Mouse (Mus musculus): ENCODE data around the gene Gm17018. TPM values are rescaled to one million over a fixed set of nuclear protein-coding genes. Genes with fewer than 3 reads are reported as not detected.
"Not testable (repeated sequence)": the region's sequence is repeated elsewhere in the genome, so short reads cannot be mapped to it uniquely, and the experiment has no call there.

Gm17018 gene
- polyA plus RNA-seq (2015; fragmentation: Nextera tagmentation; extraction: Ambion mirVana): 49.5 and 54.3 TPM in 2 replicates

DNA sequence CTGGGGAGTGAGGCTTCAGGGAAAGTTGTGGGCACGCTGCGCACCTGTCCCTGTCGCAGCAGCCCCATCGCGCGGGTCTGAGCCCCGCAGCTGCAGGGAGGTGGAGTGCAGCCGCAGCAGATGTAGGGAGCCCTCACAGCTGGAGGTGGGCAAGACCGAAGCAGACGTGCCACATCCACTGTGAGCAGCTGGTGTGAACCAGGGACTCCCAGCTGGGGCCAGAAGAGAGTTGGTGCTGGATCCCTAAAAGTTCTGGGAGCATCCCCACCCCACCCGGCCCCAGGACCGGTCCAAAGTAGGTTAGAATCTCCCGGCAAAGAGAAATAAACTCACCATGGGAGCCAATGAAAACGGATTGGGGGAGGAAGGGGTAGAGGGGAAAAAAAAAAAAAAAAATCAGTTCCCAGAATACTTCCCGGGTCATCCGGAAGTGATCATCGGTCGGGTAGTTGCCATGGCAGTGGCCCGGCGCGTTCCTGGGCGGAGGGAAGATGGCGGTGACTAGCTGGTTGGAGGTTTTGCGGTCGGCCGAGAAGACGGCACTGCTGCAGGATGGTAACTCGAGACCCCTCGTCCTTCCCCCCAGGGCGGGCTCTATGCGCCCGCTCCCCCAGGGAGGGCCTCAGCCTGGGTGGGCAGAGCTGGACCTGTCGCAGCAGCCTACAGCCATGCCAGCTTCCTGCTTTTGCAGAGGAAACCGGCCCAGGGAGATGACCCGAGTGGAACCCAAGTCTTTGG, at the start of gene Gm17018, which contains the start of gene Poll:
Gene Gm17018, plus strand, starts transcription at position 463 of the 738 bp plus-strand sequence.
Gene Poll, minus strand, starts transcription at position 379 of the 738 bp plus-strand sequence.
- peak; percentile 89 for DNase-seq (ENCODE audit: low spot score)

DNA sequence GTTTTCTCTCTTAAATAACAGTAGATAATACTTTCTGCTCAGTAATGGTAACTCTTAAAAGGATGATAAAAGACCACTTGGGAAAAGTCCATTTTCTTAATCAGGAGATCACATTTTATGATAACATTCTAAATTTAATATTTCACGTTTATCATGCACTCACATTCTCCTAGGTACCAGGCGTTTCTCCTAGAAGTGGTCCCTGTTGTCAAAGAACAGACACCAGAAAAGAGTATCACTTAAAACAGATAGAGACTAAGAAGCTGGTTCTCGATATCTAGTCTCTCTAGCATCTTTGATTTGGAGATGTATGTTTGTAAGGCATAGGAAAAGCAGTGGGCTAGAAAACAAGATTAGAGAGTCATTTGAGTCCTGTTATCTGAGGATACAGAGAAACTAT, 49.7 kb upstream of the Gm17018 start:
- DNase-seq (ENCODE audit: low spot score): no peak

DNA sequence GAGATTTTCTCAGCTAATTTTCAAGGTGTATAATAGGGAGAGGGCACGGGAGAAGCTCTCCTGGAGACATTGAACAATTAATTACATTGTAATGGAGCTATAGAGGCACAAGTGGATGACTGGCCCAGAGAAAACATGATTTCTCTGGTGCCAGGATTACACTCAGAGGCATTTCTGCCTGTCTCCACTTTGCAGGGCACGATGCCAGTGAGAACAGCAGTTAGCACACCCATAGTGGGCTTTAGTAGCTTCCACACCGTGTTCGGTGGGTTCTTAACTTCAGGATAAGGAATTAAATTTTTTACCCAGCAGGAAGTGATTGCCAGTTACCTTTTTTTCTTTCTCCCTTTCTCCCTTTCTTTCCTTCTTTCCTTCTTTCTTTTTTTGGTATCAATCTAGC, 49.0 kb upstream of the Gm17018 start:
- DNase-seq (ENCODE audit: low spot score): no peak

DNA sequence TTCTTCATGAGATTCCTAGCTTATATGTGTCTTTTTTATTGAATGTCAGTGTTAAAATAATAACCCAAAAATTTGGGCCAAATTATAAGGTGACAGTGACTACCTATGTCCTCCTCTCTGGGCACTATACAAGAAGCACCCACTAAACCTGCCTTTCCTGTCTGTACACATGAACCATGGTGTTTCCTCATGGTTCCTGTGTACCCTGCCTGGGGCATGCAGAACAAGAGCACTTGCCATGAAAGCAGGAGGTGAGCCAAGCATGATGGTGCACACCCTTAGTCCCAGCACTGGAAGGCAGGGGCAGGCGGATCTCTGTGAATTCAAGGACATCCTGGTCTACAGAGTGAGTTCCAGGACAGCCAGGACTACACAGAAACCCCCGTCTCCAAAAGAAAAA, 45.1 kb upstream of the Gm17018 start:
- DNase-seq (ENCODE audit: low spot score): no peak

DNA sequence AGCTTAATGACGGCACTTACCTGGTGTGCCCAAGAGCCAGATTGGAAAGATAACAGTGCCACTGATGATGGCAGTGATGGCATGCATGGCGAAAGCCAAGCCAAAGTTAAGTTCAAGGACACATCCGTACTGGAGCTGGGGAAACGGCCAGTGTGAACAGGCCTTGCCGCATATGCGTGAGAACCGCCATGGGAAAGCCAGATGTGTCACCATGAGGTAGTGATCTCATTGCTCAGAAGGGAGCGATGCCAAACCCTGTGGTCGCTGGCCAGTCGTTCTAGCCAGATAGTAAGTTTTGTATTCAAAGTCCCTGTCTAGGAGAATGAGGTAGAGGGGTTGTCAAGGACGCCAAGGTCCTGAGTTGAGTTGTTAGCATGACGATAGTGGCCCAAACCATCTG, 44.2 kb upstream of the Gm17018 start:
- no peak for DNase-seq (ENCODE audit: low spot score)

DNA sequence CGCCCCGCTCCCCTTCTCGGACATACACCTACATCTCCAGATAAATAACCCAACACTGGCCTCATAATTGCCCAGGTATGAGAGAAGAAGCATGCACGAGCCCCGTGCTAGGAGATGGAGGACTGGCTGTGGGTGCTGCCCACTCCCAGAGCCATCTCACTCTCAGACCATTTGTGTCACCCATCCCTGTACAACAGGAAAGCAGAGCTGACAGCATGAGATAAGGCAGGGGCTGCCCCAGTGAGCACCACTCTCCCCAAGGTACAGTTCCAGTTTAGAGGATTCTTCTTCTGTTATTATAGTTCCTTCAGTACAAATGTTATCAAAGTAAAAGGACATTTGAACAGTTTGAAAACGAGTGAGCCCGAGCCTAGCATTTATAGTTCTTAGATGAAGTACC, 33.0 kb upstream of the Gm17018 start:
- DNase-seq (ENCODE audit: low spot score): no peak

DNA sequence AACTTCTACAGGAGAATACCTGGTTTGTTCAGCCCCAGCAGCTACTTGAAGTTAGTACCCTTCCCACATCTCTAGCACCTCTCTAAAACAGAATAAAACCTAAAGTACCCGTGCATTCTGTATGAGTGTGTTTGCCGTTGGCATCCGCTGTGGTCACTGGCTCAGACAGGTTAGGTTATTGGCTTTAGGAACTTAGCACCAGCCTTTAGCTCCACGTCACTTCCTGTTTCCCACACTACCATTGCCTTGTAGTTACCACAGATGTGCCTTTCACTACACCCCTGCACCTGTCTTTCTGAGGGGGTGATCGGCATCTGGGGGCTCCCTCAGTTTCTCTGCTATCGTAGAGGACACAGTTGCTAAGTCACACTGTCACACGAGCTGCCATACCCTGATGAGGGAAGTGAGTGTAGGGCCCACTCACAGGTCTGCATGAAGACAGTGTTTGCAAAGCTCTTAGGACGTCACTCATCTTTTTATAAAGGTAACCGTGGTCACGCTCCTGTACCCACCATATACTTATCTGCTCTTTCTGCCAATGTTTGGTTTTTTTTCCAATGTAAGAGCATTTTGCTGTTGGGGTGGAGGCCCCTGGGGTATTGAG, 32.4 kb upstream of the Gm17018 start:
- peak; percentile 90 for DNase-seq (ENCODE audit: low spot score)

DNA sequence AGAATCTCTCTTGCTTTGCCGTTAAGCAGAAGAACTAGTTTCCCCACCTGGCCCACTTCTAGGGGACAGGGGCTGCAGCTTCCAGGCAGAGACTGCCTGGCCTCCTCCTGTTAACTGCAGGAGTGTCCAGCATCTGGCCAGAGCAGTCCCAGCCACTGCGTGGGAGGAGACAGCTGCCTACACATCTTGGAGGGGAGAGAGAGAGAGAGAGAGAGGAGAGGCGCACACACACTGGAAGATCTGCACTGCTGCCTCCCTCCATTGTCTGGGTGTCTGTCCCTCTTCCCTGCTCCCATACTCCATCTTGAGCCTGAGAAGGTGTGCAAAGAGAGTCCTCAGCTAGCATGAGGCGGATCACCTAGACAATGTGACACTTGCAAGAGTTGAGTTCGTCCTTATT, 31.1 kb upstream of the Gm17018 start:
- no peak for DNase-seq (ENCODE audit: low spot score)

DNA sequence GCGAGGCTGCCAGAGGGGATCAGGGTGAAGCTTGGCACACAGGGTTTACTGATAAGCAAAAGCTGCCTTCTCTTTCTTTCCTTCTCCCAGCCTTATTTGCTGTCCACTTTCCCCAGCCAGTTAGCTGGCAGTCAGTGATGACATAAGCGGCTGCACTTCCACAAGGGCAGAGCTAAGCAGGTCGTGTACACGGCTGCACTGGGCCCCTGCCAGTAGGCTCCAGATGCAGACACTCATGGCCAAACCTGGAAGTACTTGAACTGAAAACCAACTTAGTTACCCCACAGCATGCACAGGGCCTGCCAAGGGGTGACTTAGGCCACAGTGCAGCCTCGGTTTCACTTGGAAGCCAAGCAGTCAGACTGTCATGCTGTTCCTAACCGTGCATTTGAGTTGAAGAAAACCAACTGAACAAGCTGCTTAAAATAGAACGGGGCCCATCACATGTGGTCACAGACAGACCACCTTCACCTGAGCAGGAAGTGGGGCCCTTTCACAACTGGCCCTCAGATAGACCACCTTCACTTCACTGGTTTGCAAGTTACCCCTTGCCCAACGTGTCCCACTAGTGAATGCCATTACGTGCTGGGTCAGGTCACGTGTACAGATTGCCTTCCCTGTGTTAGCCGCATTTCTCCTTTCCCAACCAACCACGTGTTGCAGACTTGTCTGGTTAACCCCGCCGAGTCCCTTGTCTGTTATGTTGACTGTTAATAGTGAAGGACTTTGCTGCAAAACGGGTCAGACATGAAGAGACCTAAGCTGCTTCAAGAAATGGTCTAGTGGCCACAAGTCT, 30.0 kb upstream of the Gm17018 start:
- DNase-seq (ENCODE audit: low spot score): peak; percentile 56

DNA sequence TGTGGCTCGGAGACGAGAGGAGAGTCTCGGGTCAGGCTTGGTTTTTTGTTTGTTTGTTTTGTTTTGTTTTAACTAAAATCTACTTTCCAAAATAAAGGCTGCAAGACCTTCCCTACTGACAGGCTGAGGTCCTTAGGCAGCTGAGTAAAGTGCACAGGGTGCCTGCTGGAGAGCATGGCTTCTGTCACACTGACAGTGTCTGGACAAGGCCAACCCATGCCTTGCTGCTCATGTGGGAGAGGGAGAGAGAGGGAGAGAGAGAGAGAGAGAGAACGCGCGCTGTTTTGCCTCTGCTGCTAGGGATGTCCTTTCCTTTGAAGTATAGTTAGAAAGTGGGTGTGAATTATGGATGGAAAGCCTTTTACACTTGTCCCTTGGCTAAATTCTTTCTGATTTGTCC, 28.9 kb upstream of the Gm17018 start:
- no peak for DNase-seq (ENCODE audit: low spot score)

DNA sequence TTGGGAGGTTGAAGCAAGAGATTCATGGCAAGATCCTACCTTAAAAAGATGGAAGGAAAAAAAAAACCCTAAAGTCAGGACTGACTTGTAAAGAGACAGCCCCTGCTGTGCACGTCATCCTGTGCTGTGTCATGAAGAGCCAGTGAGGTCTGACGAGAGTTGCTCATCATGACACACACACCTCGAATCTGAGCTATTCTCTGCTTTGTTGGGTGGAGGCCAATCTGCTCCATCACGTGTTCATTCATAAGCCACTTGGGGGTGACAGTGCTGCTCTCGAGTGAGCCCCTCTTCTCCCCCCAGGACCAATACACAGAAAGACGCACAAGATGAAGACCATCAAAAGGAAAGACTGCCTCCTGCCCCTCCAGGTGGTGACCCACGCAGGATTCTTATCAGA, 26.8 kb upstream of the Gm17018 start:
- DNase-seq (ENCODE audit: low spot score): no peak

DNA sequence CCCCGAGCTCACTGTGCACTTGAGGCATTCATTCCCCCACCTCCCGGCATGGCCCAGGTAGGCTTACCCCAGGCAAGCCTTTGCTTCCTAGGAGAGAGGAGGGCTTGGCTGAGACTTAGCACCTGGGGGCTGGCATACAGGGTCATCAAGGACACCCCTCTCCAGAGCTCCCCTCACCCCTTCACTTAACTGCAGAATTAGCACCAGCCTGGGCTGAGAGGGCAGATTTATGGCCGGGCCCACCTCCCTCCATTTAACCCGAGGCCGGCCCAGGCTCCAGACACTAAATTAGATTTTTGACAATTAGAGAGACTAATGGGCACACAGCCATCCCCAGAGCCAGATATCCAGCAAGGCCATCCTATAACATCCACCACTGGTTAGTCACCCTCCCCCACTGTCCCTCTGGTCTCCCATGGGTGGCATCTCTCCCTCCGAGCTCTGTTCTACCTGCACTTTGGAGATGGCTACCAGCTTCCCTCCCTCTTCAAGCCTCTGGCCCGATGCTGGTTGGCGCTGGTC, 25.1 kb upstream of the Gm17018 start:
- no peak for DNase-seq (ENCODE audit: low spot score)

DNA sequence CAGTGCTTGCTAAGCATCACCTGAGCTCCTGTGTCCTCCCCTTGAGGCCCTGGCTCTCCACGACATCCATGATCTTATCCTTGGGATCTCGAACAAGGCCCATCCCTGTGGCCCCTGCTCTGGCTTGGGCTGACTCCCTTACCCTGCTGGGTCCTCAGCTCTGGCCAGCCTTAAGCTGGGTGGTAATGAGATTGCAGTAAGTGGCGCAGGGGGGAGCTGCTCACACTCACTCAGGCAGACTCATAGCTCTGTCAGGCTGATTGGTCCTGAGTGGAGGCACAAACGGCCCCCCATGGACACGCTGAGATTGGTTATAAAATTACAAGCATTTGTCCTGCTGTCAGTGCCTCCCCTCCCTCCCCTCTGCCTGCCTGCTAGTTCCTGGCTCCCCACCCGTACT, 24.5 kb upstream of the Gm17018 start:
- no peak for DNase-seq (ENCODE audit: low spot score)

DNA sequence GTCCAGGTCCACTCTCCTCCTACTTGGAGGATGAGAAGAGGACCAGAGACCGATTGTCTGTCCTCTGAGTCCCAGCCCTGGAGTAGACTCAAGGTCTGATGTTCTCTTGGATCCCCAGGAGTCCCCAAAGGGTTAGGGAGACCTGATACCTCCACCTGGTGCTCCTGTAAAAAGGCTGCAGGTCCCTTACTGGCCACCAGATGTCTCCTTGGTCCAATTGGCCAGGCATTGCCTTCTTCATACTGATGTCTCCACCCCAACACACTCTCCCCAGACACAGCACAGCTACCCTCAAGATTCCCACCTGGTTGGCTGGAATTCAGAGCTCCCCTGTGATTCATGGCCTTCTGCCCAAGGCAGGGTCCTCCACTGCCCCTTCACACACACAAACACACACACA, 22.9 kb upstream of the Gm17018 start:
- DNase-seq (ENCODE audit: low spot score): peak; percentile 60

DNA sequence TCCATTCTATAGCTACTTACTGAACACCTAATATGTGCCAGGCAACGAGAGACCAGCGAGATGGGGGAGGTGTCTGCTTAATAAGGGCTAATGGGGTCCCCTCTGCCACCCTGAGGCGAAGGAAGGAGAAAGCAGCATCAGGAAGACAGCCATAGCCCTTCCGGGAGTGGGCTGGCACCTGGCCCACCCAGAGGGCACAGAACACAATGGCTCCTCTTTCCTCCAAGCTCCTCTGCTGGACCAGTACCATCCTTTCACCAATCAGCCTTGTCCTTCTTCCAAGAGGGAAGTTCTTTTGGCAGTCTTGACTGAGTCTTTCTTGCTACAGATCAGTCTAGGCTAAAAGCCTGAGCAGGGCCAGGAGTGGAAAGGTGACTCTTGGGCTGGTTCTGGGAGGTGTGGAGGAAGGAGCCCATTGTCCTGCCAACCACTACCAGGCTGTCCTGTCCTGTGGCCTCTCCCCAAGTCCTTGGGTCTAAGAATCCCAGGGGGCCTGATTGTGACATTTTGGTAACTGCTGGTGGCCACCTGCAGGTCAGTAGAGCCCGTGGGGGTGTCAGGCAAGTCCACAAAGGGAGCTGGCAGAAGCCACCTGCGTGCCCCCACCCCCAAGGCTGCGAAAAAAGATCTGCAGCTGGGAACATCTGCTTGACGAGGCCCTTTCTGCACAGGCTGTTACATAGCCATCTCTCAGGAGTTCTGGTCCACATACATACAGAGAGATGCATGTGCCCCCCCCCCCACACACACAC, 19.6 kb upstream of the Gm17018 start:
- DNase-seq (ENCODE audit: low spot score): peak; percentile 55

DNA sequence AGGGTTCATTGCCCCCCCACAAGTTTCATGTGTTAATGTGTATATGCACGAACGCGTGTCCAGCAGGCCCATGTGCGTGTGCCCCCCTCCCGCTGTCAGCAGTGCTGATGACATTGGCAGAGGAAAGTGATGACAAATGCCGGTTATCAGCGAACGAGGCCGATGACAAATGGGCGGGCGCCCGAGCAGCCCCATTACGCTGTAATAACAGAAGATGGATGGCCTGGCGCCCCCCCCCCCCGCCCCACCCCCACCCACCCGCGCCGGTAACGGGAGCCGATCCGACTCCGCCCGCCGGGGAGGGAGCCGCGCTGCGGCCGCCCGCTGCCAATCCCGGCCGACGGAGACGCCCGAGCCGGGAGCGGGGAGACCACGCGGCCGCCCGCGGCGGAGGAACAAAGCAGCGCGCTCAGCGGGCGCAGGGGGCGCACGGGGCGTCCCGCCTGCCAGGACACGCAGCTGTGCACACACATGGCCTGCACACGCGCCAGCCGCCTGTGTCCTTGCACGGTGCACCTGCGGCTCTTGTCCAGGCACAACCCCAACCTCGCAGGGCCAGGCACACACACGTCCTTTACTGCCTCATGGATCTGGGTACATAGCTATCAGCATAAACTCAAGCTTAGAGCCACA, 18.9 kb upstream of the Gm17018 start:
- DNase-seq (ENCODE audit: low spot score): peak; percentile 69

DNA sequence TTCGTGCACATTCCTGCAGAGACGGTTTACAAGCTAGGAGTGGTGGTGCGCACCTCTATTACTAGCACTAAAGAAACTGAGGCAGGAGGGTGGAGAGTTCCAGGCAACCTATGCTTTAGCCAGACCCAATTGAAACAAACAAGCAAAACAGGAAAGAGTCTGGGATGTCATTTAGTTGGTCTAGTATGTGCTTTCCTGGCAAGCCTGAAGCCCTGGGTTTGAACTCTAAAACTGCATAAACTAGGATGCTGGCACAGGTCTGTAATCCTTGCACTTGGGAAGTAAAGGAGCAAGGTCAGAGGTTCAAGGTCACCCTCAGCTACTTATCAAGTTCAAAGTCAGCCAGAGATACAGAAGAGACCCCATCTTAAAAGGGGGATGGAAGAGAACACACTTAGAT, 18.4 kb upstream of the Gm17018 start:
- no peak for DNase-seq (ENCODE audit: low spot score)

DNA sequence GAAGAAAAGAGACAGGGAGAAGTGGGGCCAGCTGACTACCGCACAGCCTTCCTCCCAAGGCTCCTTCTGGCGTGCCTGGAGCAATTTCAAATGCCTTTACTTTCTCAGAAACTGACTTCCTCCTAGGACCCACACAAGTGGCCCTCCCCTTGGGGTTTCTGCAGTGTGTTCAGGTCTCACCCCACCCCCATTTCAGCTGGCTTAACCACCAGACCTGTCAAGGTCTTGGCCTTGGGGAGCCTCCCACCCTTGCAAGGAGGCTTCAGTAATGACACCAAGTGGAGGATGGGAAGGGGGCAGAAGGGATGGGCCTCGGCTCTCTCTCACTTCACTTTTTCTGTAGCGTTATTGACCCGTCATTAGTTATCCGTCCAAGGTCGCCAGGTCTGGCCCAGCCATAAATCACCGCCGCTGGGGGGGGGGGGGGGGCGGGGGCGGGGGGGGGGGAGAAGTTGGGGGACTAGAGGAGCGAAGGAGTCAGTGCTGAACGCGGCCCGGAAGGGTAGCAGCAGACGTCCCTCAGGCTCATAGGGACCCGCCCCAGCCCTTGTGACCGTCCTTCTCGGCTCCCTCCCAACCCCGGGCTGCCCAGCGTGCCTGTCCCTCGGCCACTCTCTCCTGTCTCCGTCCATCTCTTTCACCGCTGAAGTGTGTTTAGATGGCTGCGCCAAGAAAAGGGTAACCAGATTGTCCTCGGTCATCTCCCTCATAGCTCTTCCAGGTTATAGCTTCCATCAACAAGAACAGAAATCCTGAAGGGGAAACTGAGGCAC, 16.1 kb upstream of the Gm17018 start:
- peak; percentile 67 for DNase-seq (ENCODE audit: low spot score)

DNA sequence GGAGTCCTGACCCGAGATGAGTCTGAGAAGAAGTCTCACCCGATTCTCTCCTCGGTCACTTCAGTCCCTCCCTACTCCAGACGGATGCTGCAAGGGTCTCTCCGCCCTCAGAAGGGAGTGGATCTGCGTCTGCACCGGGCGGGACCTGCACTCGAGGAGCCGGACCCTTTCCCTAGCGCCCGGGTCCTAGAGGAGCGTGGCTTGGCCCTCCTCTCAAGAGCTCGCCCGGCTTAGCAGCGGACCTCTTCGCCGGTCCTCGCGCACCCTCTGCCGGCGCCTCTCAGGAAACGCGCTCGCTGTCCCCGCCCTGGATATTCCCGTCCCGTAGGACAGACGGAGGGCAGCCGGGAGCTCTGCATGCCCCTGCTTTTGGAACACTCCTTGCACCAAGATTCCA, 15.5 kb upstream of the Gm17018 start:
- peak; percentile 79 for DNase-seq (ENCODE audit: low spot score)

DNA sequence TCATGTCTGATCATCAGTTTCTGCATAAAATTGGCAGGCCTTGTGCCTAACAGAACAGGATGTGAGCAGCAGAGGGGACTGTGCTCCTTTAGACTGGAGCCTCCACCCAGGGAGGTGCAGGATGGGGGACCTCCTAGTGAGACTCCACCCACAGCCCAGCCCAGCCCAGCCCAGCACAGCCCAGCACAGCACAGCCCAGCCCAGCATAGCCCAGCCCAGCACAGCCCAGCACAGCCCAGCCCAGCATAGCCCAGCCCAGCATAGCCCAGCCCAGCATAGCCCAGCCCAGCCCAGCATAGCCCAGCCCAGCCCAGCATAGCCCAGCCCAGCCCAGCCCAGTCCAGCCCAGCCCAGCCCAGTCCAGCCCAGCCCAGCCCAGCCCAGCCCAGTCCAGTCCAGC, 12.2 kb upstream of the Gm17018 start:
- DNase-seq (ENCODE audit: low spot score): not testable (repeated sequence)
